Mouse (Mus musculus) C2C12 (cell line): ENCODE measurements around the gene Tgfb1i1. TPM values are rescaled to one million over a fixed set of nuclear protein-coding genes. Genes with fewer than 3 reads are reported as not detected.

Experiments
- H3K27me3 ChIP-seq: one replicate; pipeline ENCODE4 v1.6.1; 2011; ENCODE audit not compliant: control insufficient read depth, insufficient read depth, insufficient read length
- H3K36me3 ChIP-seq: one replicate; pipeline ENCODE4 v1.6.1; 2011; ENCODE audit not compliant: control insufficient read depth, insufficient read depth
- H3K4me3 ChIP-seq: one replicate; pipeline ENCODE4 v1.5.1; 2011; ENCODE audit warnings: mild to moderate bottlenecking, control low read depth; ENCODE audit not compliant: poor library complexity, insufficient read depth, severe bottlenecking
- H3K79me2 ChIP-seq: one replicate; pipeline ENCODE4 v1.6.1; 2011; ENCODE audit not compliant: control insufficient read depth, insufficient read depth
- H3K79me3 ChIP-seq: one replicate; pipeline ENCODE4 v1.6.1; 2011; ENCODE audit warnings: low read depth, control low read depth
- H3ac ChIP-seq: one replicate; pipeline ENCODE3; 2011; ENCODE audit warnings: low read depth; ENCODE audit not compliant: control insufficient read depth, insufficient read length
- CEBPB ChIP-seq: IDR thresholded peaks from one replicate; pipeline ENCODE4 v1.6.1; 2011; ENCODE audit warnings: low read depth, mild to moderate bottlenecking, control low read depth, moderate library complexity
- CTCF ChIP-seq: IDR thresholded peaks from one replicate; pipeline ENCODE4 v1.5.1; 2011; ENCODE audit not compliant: control insufficient read depth, insufficient read depth, insufficient read length
- FOSL1 ChIP-seq: IDR thresholded peaks from one replicate; pipeline ENCODE4 v1.8.0; 2011; ENCODE audit warnings: mild to moderate bottlenecking, low read length; ENCODE audit not compliant: poor library complexity, insufficient read depth, severe bottlenecking
- MAX ChIP-seq: IDR thresholded peaks from one replicate; pipeline ENCODE4 v1.6.1; 2011; ENCODE audit warnings: mild to moderate bottlenecking, control low read depth
- MYOD1 ChIP-seq: IDR thresholded peaks from one replicate; pipeline ENCODE4 v1.6.1; 2011; ENCODE audit warnings: low read depth; ENCODE audit not compliant: control insufficient read depth, insufficient read length
- MYOG ChIP-seq: IDR thresholded peaks from one replicate; pipeline ENCODE4 v1.6.1; 2011; ENCODE audit not compliant: control insufficient read depth, insufficient read length; ENCODE audit errors: extremely low read depth
- USF1 ChIP-seq: IDR thresholded peaks from one replicate; pipeline ENCODE4 v1.6.1; 2011; ENCODE audit warnings: low read depth, mild to moderate bottlenecking, control low read depth, moderate library complexity
- polyA plus RNA-seq: library from polyadenylated mRNA; unstranded; fragments of >200 nt; fragmentation: generic; extraction: Trizol; gene quantifications from one replicate; pipeline ENCODE4 v1.2.1, GENCODE M21; 2012; ENCODE audit warnings: missing spikeins

Gene Tgfb1i1
- polyA plus RNA-seq, 1 experiment, result 110 TPM

- H3ac ChIP-seq, result no peak overlapping the region
- peaks cover 38% of the 10 kb centered on the region for H3K36me3 ChIP-seq
- H3K79me3 ChIP-seq, result no peaks in the 10 kb centered on the region
Observed at GRCm38 (mm10) chr7:128255757-128256156, 9.1 kb downstream of the Tgfb1i1 start.

GRCm38 (mm10) chr7:128256783-128257334, 10.2 kb downstream of the Tgfb1i1 start:
- Histone ChIP-seq H3K27me3 (no peaks in the 10 kb centered on the region), H3ac (no peak overlapping the region), H3K79me2 (no peaks in the 10 kb centered on the region), H3K36me3 (peaks cover 28% of the 10 kb centered on the region), H3K4me3 (no peak overlapping the region), H3K79me3 (no peaks in the 10 kb centered on the region)
- no peak for TF ChIP-seq MYOG
- TF ChIP-seq MAX, result no peak
- TF ChIP-seq MYOD1, result no peak

More at GRCm38 (mm10) chr7:128255757-128256156, 9.1 kb downstream of the Tgfb1i1 start:
- Histone ChIP-seq H3K4me3 (no peak overlapping the region), H3K27me3 (no peaks in the 10 kb centered on the region), H3K79me2 (no peaks in the 10 kb centered on the region)
- TF ChIP-seq MYOD1 (no peak), CTCF (no peak)

GRCm38 (mm10) chr7:128265411-128265810, 18.8 kb downstream of the Tgfb1i1 start, which contains the start of gene Slc5a2:
Gene Slc5a2 (plus strand): TSS chr7:128265657.
- Histone ChIP-seq H3K36me3 (no peaks in the 10 kb centered on the region), H3K79me2 (no peaks in the 10 kb centered on the region), H3K27me3 (peaks cover 4% of the 10 kb centered on the region), H3K4me3 (no peak within 1 kb of the TSS), H3ac (no peak within 1 kb of the TSS), H3K79me3 (no peaks in the 10 kb centered on the region)
- no peak for TF ChIP-seq CEBPB
- TF ChIP-seq USF1, result no peak
- no peak for TF ChIP-seq MAX
- no peak for TF ChIP-seq CTCF
- no peak for TF ChIP-seq MYOD1
- no peak for TF ChIP-seq MYOG
- no peak for TF ChIP-seq FOSL1

- Histone ChIP-seq H3K79me3 (no peaks in the 10 kb centered on the region), H3K36me3 (no peaks in the 10 kb centered on the region), H3K27me3 (peaks cover 4% of the 10 kb centered on the region), H3K4me3 (no peak overlapping the region), H3ac (no peak overlapping the region), H3K79me2 (no peaks in the 10 kb centered on the region)
- TF ChIP-seq CTCF, result no peak
- no peak for TF ChIP-seq MYOG
- TF ChIP-seq USF1, result no peak
- TF ChIP-seq MYOD1, result no peak
- TF ChIP-seq CEBPB, result no peak
- TF ChIP-seq MAX, result no peak
- TF ChIP-seq FOSL1, result no peak
Observed at GRCm38 (mm10) chr7:128266056-128266455, 19.4 kb downstream of the Tgfb1i1 start.

GRCm38 (mm10) chr7:128267391-128267790, 20.8 kb downstream of the Tgfb1i1 start:
- Histone ChIP-seq H3K79me2 (no peaks in the 10 kb centered on the region), H3K36me3 (peaks cover 8% of the 10 kb centered on the region), H3ac (no peak overlapping the region), H3K79me3 (no peaks in the 10 kb centered on the region), H3K27me3 (peaks cover 4% of the 10 kb centered on the region), H3K4me3 (no peak overlapping the region)
- TF ChIP-seq MAX, result no peak
- no peak for TF ChIP-seq FOSL1
- no peak for TF ChIP-seq MYOD1
- TF ChIP-seq USF1, result no peak
- TF ChIP-seq MYOG, result no peak
- TF ChIP-seq CTCF, result no peak
- no peak for TF ChIP-seq CEBPB

- Histone ChIP-seq H3K27me3 (peaks cover 4% of the 10 kb centered on the region), H3K4me3 (no peak overlapping the region), H3K79me2 (no peaks in the 10 kb centered on the region), H3ac (no peak overlapping the region), H3K36me3 (peaks cover 8% of the 10 kb centered on the region), H3K79me3 (no peaks in the 10 kb centered on the region)
- no peak for TF ChIP-seq FOSL1
- TF ChIP-seq MYOD1, result peak; percentile 77
Observed at GRCm38 (mm10) chr7:128267813-128268212, 21.2 kb downstream of the Tgfb1i1 start.
